Mouse (Mus musculus) neural tube, embryonic 12.5 days (tissue): Measurements from ENCODE around the gene Osbpl6. TPM values are rescaled to one million over a fixed set of nuclear protein-coding genes. Genes with fewer than 3 reads are reported as not detected.
A peak's percentile ranks its signal among the peaks of the same experiment; 100 is the strongest.

Experiments
- ATAC-seq: fragments of 200-750 bp; cut with Nextera tagmentation; 2 replicates; pipeline ENCODE4 v1.8.0; 2017; ENCODE audit warnings: low read depth, mild to moderate bottlenecking, moderate TSS enrichment, moderate library complexity; ENCODE audit not compliant: low FRiP score
- H3K27ac ChIP-seq: fragments of 300-500 bp; sonication (generic); 2 replicates; pipeline ENCODE4 v1.5.1; 2016
- H3K27me3 ChIP-seq: fragments of 300-500 bp; sonication (generic); replicated peaks from 2 replicates; pipeline ENCODE4 v1.6.1; 2016; ENCODE audit warnings: mild to moderate bottlenecking
- H3K36me3 ChIP-seq: fragments of 300-500 bp; sonication (generic); 2 replicates; pipeline ENCODE4 v1.6.1; 2016; ENCODE audit warnings: mild to moderate bottlenecking
- H3K4me1 ChIP-seq: fragments of 300-500 bp; sonication (generic); 2 replicates; pipeline ENCODE4 v1.6.1; 2016
- H3K4me2 ChIP-seq: fragments of 300-500 bp; sonication (generic); replicated peaks from 2 replicates; pipeline ENCODE4 v1.6.1; 2016; ENCODE audit warnings: mild to moderate bottlenecking
- H3K4me3 ChIP-seq: fragments of 300-500 bp; sonication (generic); 2 replicates; pipeline ENCODE4 v1.5.1; 2016
- H3K9ac ChIP-seq: fragments of 300-500 bp; sonication (generic); 2 replicates; pipeline ENCODE4 v1.6.1; 2016; ENCODE audit warnings: mild to moderate bottlenecking
- H3K9me3 ChIP-seq: fragments of 300-500 bp; sonication (generic); 2 replicates; pipeline ENCODE4 v1.6.1; 2016; ENCODE audit warnings: mild to moderate bottlenecking
- WGBS: fragments of 180-500 bp; shearing (Covaris S2); methylation state at CpG from one replicate; pipeline ENCODE4 v1.1.7; 2016; 5-methylcytosine and 5-hydroxymethylcytosine counted together
- polyA plus RNA-seq: library from polyadenylated mRNA; unstranded; fragments of >200 nt; fragmentation: Nextera tagmentation; extraction: Ambion mirVana; gene quantifications from 2 replicates; pipeline ENCODE4 v1.2.1, GENCODE M21; 2016

Osbpl6 gene
- polyA plus RNA-seq, 1 experiment from 2014 or later, result 26.4 TPM

- Histone ChIP-seq H3K4me3 (no peak overlapping the region), H3K9me3 (no peaks in the 10 kb centered on the region), H3K27ac (no peak overlapping the region), H3K9ac (no peak overlapping the region), H3K27me3 (no peaks in the 10 kb centered on the region), H3K36me3 (peaks cover 22% of the 10 kb centered on the region), H3K4me1 (no peaks in the 10 kb centered on the region), H3K4me2 (no peak overlapping the region)
- ATAC-seq, result no peak
Measured at GRCm38 (mm10) chr2:76386531-76386930, 19.8 kb upstream of the Osbpl6 start.

- Histone ChIP-seq H3K4me3 (no peak overlapping the region), H3K27me3 (no peaks in the 10 kb centered on the region), H3K27ac (no peak overlapping the region)
Measured at GRCm38 (mm10) chr2:76400178-76400577, 6.1 kb upstream of the Osbpl6 start.

GRCm38 (mm10) chr2:76405596-76406150 is 635 bp upstream of the Osbpl6 start:
- H3K4me1 ChIP-seq, result peaks cover 7% of the 10 kb centered on the region; the same call in 1 of the 2 replicates
- WGBS, result 3% methylated on average over 15 of the region's 15 CpGs
- ATAC-seq, result peak; percentile 64
- no peaks in the 10 kb centered on the region for H3K9me3 ChIP-seq
- peak overlapping the region; percentile 87 for H3K9ac ChIP-seq
- no peaks in the 10 kb centered on the region for H3K36me3 ChIP-seq
- H3K4me2 ChIP-seq, result peak overlapping the region; percentile 88
- H3K4me3 ChIP-seq, result peak overlapping the region; percentile 83
- peak overlapping the region; percentile 80 for H3K27ac ChIP-seq
- no peaks in the 10 kb centered on the region for H3K27me3 ChIP-seq

More at GRCm38 (mm10) chr2:76400178-76400577, 6.1 kb upstream of the Osbpl6 start:
- no peak for ATAC-seq
- Histone ChIP-seq H3K9ac (no peak overlapping the region), H3K4me2 (no peak overlapping the region), H3K9me3 (no peaks in the 10 kb centered on the region), H3K36me3 (no peaks in the 10 kb centered on the region), H3K4me1 (no peaks in the 10 kb centered on the region)

- Histone ChIP-seq H3K4me3 (peak overlapping the region; percentile 83), H3K4me2 (peak overlapping the region; percentile 88), H3K9me3 (no peaks in the 10 kb centered on the region), H3K9ac (peak overlapping the region; percentile 87), H3K4me1 (peaks cover 7% of the 10 kb centered on the region; the same call in 1 of the 2 replicates), H3K27ac (peak overlapping the region; percentile 80), H3K27me3 (no peaks in the 10 kb centered on the region), H3K36me3 (no peaks in the 10 kb centered on the region)
- under 1% methylated on average over 49 of the region's 49 CpGs for WGBS
- peak; percentile 74 for ATAC-seq
Measured at GRCm38 (mm10) chr2:76406937-76407441, 681 bp downstream of the Osbpl6 start.

- ATAC-seq, result no peak
- Histone ChIP-seq H3K4me2 (no peak overlapping the region), H3K4me1 (peaks cover 7% of the 10 kb centered on the region; the same call in 1 of the 2 replicates), H3K36me3 (no peaks in the 10 kb centered on the region), H3K27me3 (no peaks in the 10 kb centered on the region), H3K27ac (no peak overlapping the region), H3K4me3 (no peak overlapping the region), H3K9me3 (no peaks in the 10 kb centered on the region), H3K9ac (no peak overlapping the region)
- WGBS, result 77% methylated on average over 1 of the region's 1 CpGs
Measured at GRCm38 (mm10) chr2:76409526-76409925, 3.2 kb downstream of the Osbpl6 start.

GRCm38 (mm10) chr2:76409986-76410385 is 3.7 kb downstream of the Osbpl6 start:
- WGBS, result 89% methylated on average over 2 of the region's 2 CpGs

GRCm38 (mm10) chr2:76412924-76413323 is 6.6 kb downstream of the Osbpl6 start:
- no peak for ATAC-seq
- Histone ChIP-seq H3K27ac (no peak overlapping the region), H3K4me1 (no peaks in the 10 kb centered on the region), H3K36me3 (no peaks in the 10 kb centered on the region), H3K4me3 (no peak overlapping the region), H3K9ac (no peak overlapping the region), H3K27me3 (no peaks in the 10 kb centered on the region), H3K9me3 (no peaks in the 10 kb centered on the region), H3K4me2 (no peak overlapping the region)
- WGBS, result 81% methylated on average over 2 of the region's 2 CpGs

More at GRCm38 (mm10) chr2:76409986-76410385, 3.7 kb downstream of the Osbpl6 start:
- Histone ChIP-seq H3K36me3 (no peaks in the 10 kb centered on the region), H3K4me1 (peaks cover 7% of the 10 kb centered on the region; the same call in 1 of the 2 replicates), H3K27me3 (no peaks in the 10 kb centered on the region), H3K9ac (no peak overlapping the region), H3K9me3 (no peaks in the 10 kb centered on the region), H3K4me3 (no peak overlapping the region), H3K27ac (no peak overlapping the region), H3K4me2 (no peak overlapping the region)
- ATAC-seq, result no peak

- 0 out of 2 replicates have a peak, but pooled peaks have one; percentile 13 for ATAC-seq
- Histone ChIP-seq H3K9me3 (no peaks in the 10 kb centered on the region), H3K4me3 (no peak overlapping the region), H3K9ac (no peak overlapping the region), H3K4me2 (no peak overlapping the region), H3K4me1 (no peaks in the 10 kb centered on the region), H3K27me3 (no peaks in the 10 kb centered on the region), H3K27ac (no peak overlapping the region), H3K36me3 (no peaks in the 10 kb centered on the region)
- WGBS, result 95% methylated on average over 14 of the region's 14 CpGs
Measured at GRCm38 (mm10) chr2:76417446-76418141, 11.3 kb downstream of the Osbpl6 start.

- Histone ChIP-seq H3K27ac (no peak overlapping the region), H3K9ac (no peak overlapping the region), H3K27me3 (no peaks in the 10 kb centered on the region), H3K36me3 (no peaks in the 10 kb centered on the region), H3K4me1 (no peaks in the 10 kb centered on the region), H3K4me3 (no peak overlapping the region), H3K9me3 (no peaks in the 10 kb centered on the region), H3K4me2 (no peak overlapping the region)
- no peak for ATAC-seq
- WGBS, result 91% methylated on average over 3 of the region's 3 CpGs
Measured at GRCm38 (mm10) chr2:76418142-76418518, 11.8 kb downstream of the Osbpl6 start.

GRCm38 (mm10) chr2:76421411-76421924 is 15.2 kb downstream of the Osbpl6 start:
- WGBS, result 77% methylated on average over 6 of the region's 6 CpGs
- no peak overlapping the region for H3K27ac ChIP-seq

GRCm38 (mm10) chr2:76426816-76427215 is 20.5 kb downstream of the Osbpl6 start:
- Histone ChIP-seq H3K4me2 (no peak overlapping the region), H3K36me3 (no peaks in the 10 kb centered on the region), H3K9me3 (no peaks in the 10 kb centered on the region), H3K9ac (no peak overlapping the region), H3K4me1 (no peaks in the 10 kb centered on the region), H3K27ac (no peak overlapping the region), H3K4me3 (no peak overlapping the region), H3K27me3 (no peaks in the 10 kb centered on the region)
- 81% methylated on average over 3 of the region's 3 CpGs for WGBS
- ATAC-seq, result no peak

More at GRCm38 (mm10) chr2:76421411-76421924, 15.2 kb downstream of the Osbpl6 start:
- no peak overlapping the region for H3K4me3 ChIP-seq
- H3K27me3 ChIP-seq, result no peaks in the 10 kb centered on the region
- no peaks in the 10 kb centered on the region for H3K9me3 ChIP-seq
- no peaks in the 10 kb centered on the region for H3K36me3 ChIP-seq
- H3K4me1 ChIP-seq, result no peaks in the 10 kb centered on the region
- no peak overlapping the region for H3K9ac ChIP-seq
- no peak overlapping the region for H3K4me2 ChIP-seq
- no peak for ATAC-seq

- ATAC-seq, result no peak
Measured at GRCm38 (mm10) chr2:76429318-76429717, 23.0 kb downstream of the Osbpl6 start.

More at GRCm38 (mm10) chr2:76429318-76429717, 23.0 kb downstream of the Osbpl6 start:
- no peaks in the 10 kb centered on the region for H3K36me3 ChIP-seq
- H3K4me3 ChIP-seq, result no peak overlapping the region
- no peaks in the 10 kb centered on the region for H3K27me3 ChIP-seq
- WGBS, result 57% methylated on average over 3 of the region's 3 CpGs
- H3K4me1 ChIP-seq, result no peaks in the 10 kb centered on the region
- no peak overlapping the region for H3K9ac ChIP-seq
- no peak overlapping the region for H3K27ac ChIP-seq
- H3K4me2 ChIP-seq, result no peak overlapping the region
- no peaks in the 10 kb centered on the region for H3K9me3 ChIP-seq
